Mouse (Mus musculus) small intestine, adult 2 months (tissue): ENCODE measurements around the gene Aebp2.

ENCODE experiments used
- CTCF ChIP-seq: fragments of 200-500 bp; IDR thresholded peaks from 2 replicates; pipeline ENCODE4 v1.5.1; 2012; ENCODE audit warnings: low read depth, mild to moderate bottlenecking, control low read depth, inconsistent platforms, low read length, moderate library complexity, mixed read lengths; ENCODE audit not compliant: insufficient replicate concordance, insufficient read length; ENCODE audit errors: extremely low read depth
- POLR2A ChIP-seq: fragments of 200-500 bp; IDR thresholded peaks from 2 replicates; pipeline ENCODE4 v1.6.1; 2012; ENCODE audit warnings: low read depth, mild to moderate bottlenecking, control low read depth, inconsistent platforms, low read length, moderate library complexity

DNA sequence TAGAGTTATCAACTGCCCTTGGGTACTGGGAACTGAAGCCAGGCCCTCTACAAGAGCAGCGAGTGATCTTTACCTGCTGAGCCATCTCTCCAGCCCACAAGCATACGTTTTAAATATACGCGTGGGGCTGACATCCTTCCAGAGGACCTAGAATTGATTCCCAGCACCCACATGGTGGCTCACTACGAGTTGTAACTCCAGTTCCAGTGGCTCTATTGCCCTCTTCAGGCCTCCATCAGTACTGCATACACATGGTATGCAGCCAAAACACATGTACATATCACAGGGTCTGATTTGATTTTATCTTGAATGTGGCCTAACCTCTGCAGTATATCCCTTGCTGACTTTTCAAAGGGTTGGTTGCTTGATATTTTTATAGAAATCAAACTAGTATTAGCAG lies 83.6 kb downstream of the Aebp2 start:
- TF ChIP-seq CTCF (no peak), POLR2A (no peak)
